Mouse (Mus musculus): Measurements from ENCODE around the gene Scrn2. TPM values are rescaled to one million over a fixed set of nuclear protein-coding genes. Genes with fewer than 3 reads are reported as not detected.

Gene Scrn2
- polyA plus RNA-seq, 2 experiments, result 5.7 to 5.8 TPM

- H3K9ac ChIP-seq (replicated peaks), result peak within 1 kb of the TSS; percentile 78
- H3K4me2 ChIP-seq (ENCODE audit: low read depth), result peak within 1 kb of the TSS; percentile 89
- DNase-seq (ENCODE audit: low read depth in 3 of 3, low spot score in 3 of 3), result peak; percentile 87 to 91 (median 87)
- under 1% methylated on average over 48 of the region's 48 CpGs for whole genome bisulfite sequencing (ENCODE audit: insufficient replicate concordance)
- no peaks in the 10 kb centered on the region for H3K36me3 ChIP-seq (replicated peaks; ENCODE audit: control insufficient read depth, insufficient read depth, low read depth)
- no peak for TF ChIP-seq EP300 (IDR thresholded peaks at IDR 0.05; ENCODE audit: low read depth)
- TF ChIP-seq CTCF (IDR thresholded peaks at IDR 0.05; ENCODE audit: low read depth), result peak; percentile 16; the same call in 1 of the 2 replicates
- no peaks in the 10 kb centered on the region for H3K9me3 ChIP-seq (ENCODE audit: control insufficient read depth, low read length)
- peak within 1 kb of the TSS; percentile 87 to 94 for H3K4me3 ChIP-seq (ENCODE audit: insufficient read depth in 1 of 2, low read depth in 2 of 2, low read length in 2 of 2)
- H3K27ac ChIP-seq, result peak within 1 kb of the TSS; percentile 21
- no peaks in the 10 kb centered on the region for H3K27me3 ChIP-seq (ENCODE audit: control insufficient read depth, insufficient read depth, low read length)
- H3K4me1 ChIP-seq (replicated peaks; ENCODE audit: control insufficient read depth in 2 of 2, insufficient read depth in 2 of 2, low read length in 1 of 2), result peaks cover 9 to 12% of the 10 kb centered on the region in 2 experiments
- peak; percentile 88 for ATAC-seq (ENCODE audit: insufficient read depth)
These were observed 11.5 kb downstream of the Scrn2 start, which contains the start of the genes Lrrc46 and Mrpl10 for GRCm38 (mm10) chr11:97041022-97041899. Gene Lrrc46, minus strand, starts transcription at chr11:97041407. Gene Mrpl10, plus strand, starts transcription at chr11:97041560.

DNA sequence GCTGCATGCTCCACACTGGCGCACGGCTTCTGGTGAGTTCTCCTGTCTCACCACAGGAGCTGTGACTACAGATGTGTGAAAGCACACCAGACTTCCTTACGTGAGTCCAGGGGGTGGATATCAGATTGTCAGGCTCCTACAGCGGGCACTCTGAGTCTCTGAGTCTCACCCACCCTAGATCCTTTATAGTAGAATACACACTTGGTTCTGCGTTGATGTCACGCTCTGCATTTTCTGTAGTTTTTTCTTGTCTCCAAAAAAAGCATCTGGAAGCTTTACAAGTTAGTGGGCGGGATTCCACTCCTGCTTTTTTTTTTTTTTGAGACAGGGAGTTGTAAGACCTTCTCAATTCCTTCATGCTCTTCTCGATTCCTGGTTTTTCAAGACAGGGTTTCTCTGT is 15.2 kb downstream of the Scrn2 start:
- H3K9ac ChIP-seq (replicated peaks), result no peak overlapping the region
- H3K36me3 ChIP-seq (replicated peaks; ENCODE audit: control insufficient read depth, insufficient read depth, low read depth), result no peaks in the 10 kb centered on the region
- DNase-seq (ENCODE audit: low read depth in 3 of 3, low spot score in 3 of 3), result no peak
- no peaks in the 10 kb centered on the region for H3K9me3 ChIP-seq (ENCODE audit: control insufficient read depth, low read length)
- WGBS (ENCODE audit: insufficient replicate concordance), result 80% methylated on average over 8 of the region's 8 CpGs
- H3K27ac ChIP-seq, result no peak overlapping the region
- H3K4me3 ChIP-seq (ENCODE audit: insufficient read depth in 1 of 2, low read depth in 2 of 2, low read length in 2 of 2), result no peak overlapping the region
- peaks cover 9 to 12% of the 10 kb centered on the region in 2 experiments for H3K4me1 ChIP-seq (replicated peaks; ENCODE audit: control insufficient read depth in 2 of 2, insufficient read depth in 2 of 2, low read length in 1 of 2)
- H3K27me3 ChIP-seq (ENCODE audit: control insufficient read depth, insufficient read depth, low read length), result no peaks in the 10 kb centered on the region
- TF ChIP-seq EP300 (IDR thresholded peaks at IDR 0.05; ENCODE audit: low read depth), result no peak
- no peak for TF ChIP-seq CTCF (IDR thresholded peaks at IDR 0.05; ENCODE audit: low read depth)
- no peak overlapping the region for H3K4me2 ChIP-seq (ENCODE audit: low read depth)
- no peak for ATAC-seq (ENCODE audit: insufficient read depth)

GRCm38 (mm10) chr11:97045861-97046260 is 16.1 kb downstream of the Scrn2 start:
- no peaks in the 10 kb centered on the region for H3K36me3 ChIP-seq (replicated peaks; ENCODE audit: control insufficient read depth, insufficient read depth, low read depth)
- no peak overlapping the region for H3K9ac ChIP-seq (replicated peaks)
- DNase-seq (ENCODE audit: low read depth in 3 of 3, low spot score in 3 of 3) (no peak), ATAC-seq (ENCODE audit: insufficient read depth) (no peak)
- peaks cover 7 to 12% of the 10 kb centered on the region in 2 experiments for H3K4me1 ChIP-seq (replicated peaks; ENCODE audit: control insufficient read depth in 2 of 2, insufficient read depth in 2 of 2, low read length in 1 of 2)
- no peaks in the 10 kb centered on the region for H3K9me3 ChIP-seq (ENCODE audit: control insufficient read depth, low read length)
- TF ChIP-seq EP300 (IDR thresholded peaks at IDR 0.05; ENCODE audit: low read depth) (no peak), CTCF (IDR thresholded peaks at IDR 0.05; ENCODE audit: low read depth) (peak; percentile 48)
- WGBS (ENCODE audit: insufficient replicate concordance), result 72% methylated on average over 7 of the region's 7 CpGs
- H3K27ac ChIP-seq, result no peak overlapping the region
- no peaks in the 10 kb centered on the region for H3K27me3 ChIP-seq (ENCODE audit: control insufficient read depth, insufficient read depth, low read length)
- no peak overlapping the region for H3K4me2 ChIP-seq (ENCODE audit: low read depth)
- no peak overlapping the region for H3K4me3 ChIP-seq (ENCODE audit: insufficient read depth in 1 of 2, low read depth in 2 of 2, low read length in 2 of 2)

DNA sequence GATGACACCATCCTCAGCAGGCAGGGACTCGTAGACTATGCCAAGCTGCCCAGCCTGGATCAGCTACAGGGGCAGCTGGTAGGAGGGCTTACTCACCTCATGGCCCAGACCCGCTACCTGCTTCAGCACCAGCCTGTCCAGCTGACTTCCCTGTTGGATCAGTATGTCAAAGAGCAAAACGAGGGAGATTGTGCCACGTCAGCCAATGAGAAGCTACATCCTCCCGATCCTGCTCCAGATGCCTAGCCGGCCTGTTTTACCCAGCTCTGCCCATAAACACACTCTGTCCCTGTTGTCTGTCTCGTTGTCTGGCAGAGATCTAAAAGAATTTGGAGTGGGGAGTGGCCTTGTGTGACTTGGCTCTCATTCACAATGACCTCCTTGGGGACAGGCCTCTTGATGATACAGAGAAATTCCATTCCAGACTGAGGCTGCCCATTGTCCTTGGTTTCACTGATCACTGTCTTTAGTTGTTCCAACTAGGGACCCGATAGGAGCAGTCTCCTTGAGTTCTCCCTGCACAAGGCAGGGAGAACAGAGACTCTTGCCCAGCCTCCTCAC is 18.4 kb downstream of the Scrn2 start:
- 79% methylated on average over 8 of the region's 8 CpGs for WGBS (ENCODE audit: insufficient replicate concordance)

More for the DNA sequence above, 18.4 kb downstream of the Scrn2 start:
- Histone ChIP-seq H3K9ac (replicated peaks) (no peak overlapping the region), H3K27me3 (ENCODE audit: control insufficient read depth, insufficient read depth, low read length) (no peaks in the 10 kb centered on the region), H3K4me1 (replicated peaks; ENCODE audit: control insufficient read depth in 2 of 2, insufficient read depth in 2 of 2, low read length in 1 of 2) (peaks cover 8 to 15% of the 10 kb centered on the region in 2 experiments), H3K4me2 (ENCODE audit: low read depth) (no peak overlapping the region), H3K36me3 (replicated peaks; ENCODE audit: control insufficient read depth, insufficient read depth, low read depth) (no peaks in the 10 kb centered on the region), H3K4me3 (ENCODE audit: insufficient read depth in 1 of 2, low read depth in 2 of 2, low read length in 2 of 2) (no peak overlapping the region), H3K9me3 (ENCODE audit: control insufficient read depth, low read length) (no peaks in the 10 kb centered on the region), H3K27ac (no peak overlapping the region)
- no peak for ATAC-seq (ENCODE audit: insufficient read depth)
- TF ChIP-seq CTCF (IDR thresholded peaks at IDR 0.05; ENCODE audit: low read depth), result no peak
- no peak for TF ChIP-seq EP300 (IDR thresholded peaks at IDR 0.05; ENCODE audit: low read depth)
- DNase-seq (ENCODE audit: low read depth in 3 of 3, low spot score in 3 of 3), result no peak

All from liver, embryonic 14.5 days (tissue).